Mouse (Mus musculus): Measurements from ENCODE around the gene Mfn1. TPM values are rescaled to one million over a fixed set of nuclear protein-coding genes. Genes with fewer than 3 reads are reported as not detected.

Mfn1 gene
- polyA plus RNA-seq, 1 experiment: 55.1 TPM

DNA sequence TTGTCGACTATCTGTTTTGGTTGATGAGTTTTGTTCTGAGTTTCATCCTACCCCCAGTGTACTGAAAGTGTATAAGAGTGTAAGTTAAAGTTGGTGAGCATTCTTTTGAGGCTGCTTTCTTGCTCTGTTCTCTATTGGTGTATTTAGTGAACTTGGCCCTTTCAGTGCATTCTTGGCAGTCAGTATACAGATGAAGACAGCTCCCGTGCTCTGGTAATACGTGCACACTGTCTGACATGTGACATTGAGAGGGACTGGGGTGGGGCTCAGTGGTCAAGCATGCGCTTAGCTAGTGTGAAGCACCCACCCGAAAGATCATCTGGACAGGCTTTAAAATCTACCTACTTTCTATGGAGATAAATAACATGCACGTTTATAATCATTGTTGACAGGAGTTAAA is 34.1 kb downstream of the Mfn1 start:
- Histone ChIP-seq H3K4me1 (ENCODE audit: control insufficient read depth, insufficient read depth, low read length) (no peaks in the 10 kb centered on the region), H3K4me3 (ENCODE audit: insufficient read depth, low read length) (no peak overlapping the region), H3K27ac (ENCODE audit: insufficient read depth, low read length) (no peak overlapping the region)
- TF ChIP-seq POLR2A (IDR thresholded peaks at IDR 0.05; ENCODE audit: low read depth, low read length) (no peak), CTCF (IDR thresholded peaks at IDR 0.05; ENCODE audit: borderline replicate concordance, insufficient read depth, low read length) (no peak)

DNA sequence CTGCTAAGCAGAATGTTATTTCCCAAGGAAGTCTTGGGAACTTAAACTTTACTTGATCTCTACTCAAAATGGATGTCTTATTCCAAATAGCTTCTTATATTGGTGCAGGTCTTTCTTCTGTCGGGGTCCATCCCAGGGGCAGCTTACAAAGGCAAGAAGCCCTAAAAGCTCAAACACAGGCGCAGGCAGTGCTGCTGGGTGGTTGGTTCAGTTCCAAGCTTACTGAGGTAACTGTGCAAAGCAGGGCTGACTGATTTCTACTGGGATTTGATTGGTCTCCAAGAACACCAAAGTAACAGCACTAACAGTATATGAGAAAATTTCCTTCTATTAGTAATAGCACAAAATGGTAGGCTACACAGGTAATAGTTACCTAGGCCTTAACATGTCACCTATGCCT is 43.8 kb downstream of the Mfn1 start:
- no peak overlapping the region for H3K27ac ChIP-seq (ENCODE audit: insufficient read depth, low read length)
- TF ChIP-seq POLR2A (IDR thresholded peaks at IDR 0.05; ENCODE audit: low read depth, low read length) (no peak), CTCF (IDR thresholded peaks at IDR 0.05; ENCODE audit: borderline replicate concordance, insufficient read depth, low read length) (no peak)
- H3K4me3 ChIP-seq (ENCODE audit: insufficient read depth, low read length): no peak overlapping the region
- no peaks in the 10 kb centered on the region for H3K4me1 ChIP-seq (ENCODE audit: control insufficient read depth, insufficient read depth, low read length)

DNA sequence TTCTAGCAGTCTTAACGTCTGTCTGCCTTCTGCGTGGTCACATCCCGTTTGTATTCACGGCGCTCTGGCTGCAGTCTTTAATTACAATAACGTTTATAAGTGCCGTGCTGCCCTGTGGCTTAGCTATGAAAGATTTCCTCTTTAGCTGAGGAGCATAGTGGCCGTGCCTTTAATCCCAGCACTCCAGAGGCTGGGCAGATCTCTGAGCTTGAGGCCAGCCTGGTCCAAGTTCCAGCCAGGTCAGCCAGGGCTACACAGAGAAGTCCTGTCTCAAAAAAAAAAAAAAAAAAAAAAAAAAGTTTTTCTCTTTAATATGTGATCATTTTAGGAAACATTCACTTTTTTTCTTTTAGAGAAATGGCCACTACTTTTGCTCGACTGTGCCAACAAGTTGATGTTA is 44.6 kb downstream of the Mfn1 start:
- H3K4me1 ChIP-seq (ENCODE audit: control insufficient read depth, insufficient read depth, low read length): no peaks in the 10 kb centered on the region
- H3K4me3 ChIP-seq (ENCODE audit: insufficient read depth, low read length): no peak overlapping the region
- no peak overlapping the region for H3K27ac ChIP-seq (ENCODE audit: insufficient read depth, low read length)
- TF ChIP-seq POLR2A (IDR thresholded peaks at IDR 0.05; ENCODE audit: low read depth, low read length): no peak
- no peak for TF ChIP-seq CTCF (IDR thresholded peaks at IDR 0.05; ENCODE audit: borderline replicate concordance, insufficient read depth, low read length)

DNA sequence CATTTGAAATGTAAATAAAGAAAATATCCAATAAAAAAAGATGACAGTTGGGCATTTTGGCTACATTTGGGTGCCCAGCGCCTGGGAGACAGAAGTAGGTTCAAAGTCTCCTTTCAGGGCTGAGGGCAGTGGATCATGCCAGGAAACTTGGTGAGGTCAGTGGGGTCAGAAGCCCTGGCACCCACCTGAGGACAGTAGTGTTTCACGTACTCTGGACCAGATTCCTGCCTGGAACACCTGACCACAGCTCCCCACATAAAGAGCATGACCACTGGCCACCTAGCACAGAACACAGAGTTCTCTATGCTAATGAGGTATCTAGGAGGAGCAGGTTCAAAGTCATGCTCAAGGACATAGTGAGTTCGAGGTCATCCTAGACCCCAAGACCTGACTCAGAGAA is 45.9 kb downstream of the Mfn1 start:
- H3K27ac ChIP-seq (ENCODE audit: insufficient read depth, low read length): no peak overlapping the region
- no peaks in the 10 kb centered on the region for H3K4me1 ChIP-seq (ENCODE audit: control insufficient read depth, insufficient read depth, low read length)
- TF ChIP-seq CTCF (IDR thresholded peaks at IDR 0.05; ENCODE audit: borderline replicate concordance, insufficient read depth, low read length) (no peak), POLR2A (IDR thresholded peaks at IDR 0.05; ENCODE audit: low read depth, low read length) (no peak)
- no peak overlapping the region for H3K4me3 ChIP-seq (ENCODE audit: insufficient read depth, low read length)

DNA sequence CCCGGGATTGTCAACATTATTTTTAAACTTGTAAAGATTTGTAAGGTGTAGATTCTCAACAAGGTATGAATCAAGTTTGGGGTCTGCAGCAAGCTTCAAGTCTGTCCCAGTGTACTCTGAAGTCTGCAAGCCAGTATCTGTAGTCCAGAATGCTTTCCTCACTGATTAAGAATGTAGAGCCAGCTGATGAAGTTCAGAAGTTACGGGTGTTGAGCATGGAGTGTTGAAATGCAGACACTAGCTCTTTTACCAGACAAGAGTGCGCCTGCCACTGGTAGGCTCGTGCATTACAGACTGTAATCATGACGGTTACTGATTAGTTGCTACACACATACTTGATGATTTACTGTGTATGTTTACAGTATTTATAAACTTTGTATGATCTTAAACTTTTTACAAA is 49.5 kb downstream of the Mfn1 start:
- TF ChIP-seq CTCF (IDR thresholded peaks at IDR 0.05; ENCODE audit: borderline replicate concordance, insufficient read depth, low read length) (no peak), POLR2A (IDR thresholded peaks at IDR 0.05; ENCODE audit: low read depth, low read length) (no peak)
- no peak overlapping the region for H3K27ac ChIP-seq (ENCODE audit: insufficient read depth, low read length)
- H3K4me1 ChIP-seq (ENCODE audit: control insufficient read depth, insufficient read depth, low read length): no peaks in the 10 kb centered on the region
- H3K4me3 ChIP-seq (ENCODE audit: insufficient read depth, low read length): no peak overlapping the region

DNA sequence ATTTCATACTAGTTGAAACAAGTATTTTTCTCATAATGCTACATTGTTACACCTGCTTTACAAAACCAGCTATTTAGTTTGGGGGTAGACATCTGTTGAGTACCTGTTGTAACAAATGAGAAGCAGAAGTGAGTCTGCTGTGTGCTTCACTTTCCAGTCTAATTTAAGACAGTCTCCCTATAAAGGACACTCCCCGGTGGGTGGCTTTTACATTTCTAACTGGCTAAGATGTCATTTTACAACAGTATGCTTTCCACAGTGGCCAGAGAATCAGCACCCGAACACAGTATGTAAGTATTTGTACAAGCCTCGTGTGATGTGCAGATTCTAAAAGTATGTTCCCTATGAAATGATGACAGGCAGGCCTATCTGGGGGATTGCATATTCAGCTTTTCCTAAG is 51.5 kb downstream of the Mfn1 start:
- no peak overlapping the region for H3K27ac ChIP-seq (ENCODE audit: insufficient read depth, low read length)
- no peak overlapping the region for H3K4me3 ChIP-seq (ENCODE audit: insufficient read depth, low read length)
- TF ChIP-seq POLR2A (IDR thresholded peaks at IDR 0.05; ENCODE audit: low read depth, low read length) (no peak), CTCF (IDR thresholded peaks at IDR 0.05; ENCODE audit: borderline replicate concordance, insufficient read depth, low read length) (no peak)
- H3K4me1 ChIP-seq (ENCODE audit: control insufficient read depth, insufficient read depth, low read length): no peaks in the 10 kb centered on the region

DNA sequence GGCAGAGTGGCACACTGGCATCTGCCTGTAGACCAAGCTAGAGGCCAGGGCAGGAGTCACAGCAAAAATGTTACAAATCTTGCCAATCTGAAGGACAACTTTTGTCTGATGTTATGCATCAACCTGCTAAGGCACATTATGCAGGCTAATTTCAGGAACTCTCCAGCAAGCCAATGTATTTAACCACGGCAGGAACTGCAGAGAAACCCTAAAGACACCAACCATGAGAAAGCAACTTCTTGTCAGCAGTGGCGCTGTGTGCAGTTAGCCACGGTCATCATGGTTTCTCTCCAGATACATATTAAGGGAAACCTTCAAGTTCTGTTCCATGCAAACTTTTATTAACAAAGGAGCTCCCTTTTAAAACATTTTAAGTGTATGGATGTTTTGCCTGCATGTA is 52.6 kb downstream of the Mfn1 start:
- H3K4me3 ChIP-seq (ENCODE audit: insufficient read depth, low read length): no peak overlapping the region
- H3K4me1 ChIP-seq (ENCODE audit: control insufficient read depth, insufficient read depth, low read length): no peaks in the 10 kb centered on the region
- TF ChIP-seq POLR2A (IDR thresholded peaks at IDR 0.05; ENCODE audit: low read depth, low read length) (no peak), CTCF (IDR thresholded peaks at IDR 0.05; ENCODE audit: borderline replicate concordance, insufficient read depth, low read length) (no peak)
- H3K27ac ChIP-seq (ENCODE audit: insufficient read depth, low read length): no peak overlapping the region

DNA sequence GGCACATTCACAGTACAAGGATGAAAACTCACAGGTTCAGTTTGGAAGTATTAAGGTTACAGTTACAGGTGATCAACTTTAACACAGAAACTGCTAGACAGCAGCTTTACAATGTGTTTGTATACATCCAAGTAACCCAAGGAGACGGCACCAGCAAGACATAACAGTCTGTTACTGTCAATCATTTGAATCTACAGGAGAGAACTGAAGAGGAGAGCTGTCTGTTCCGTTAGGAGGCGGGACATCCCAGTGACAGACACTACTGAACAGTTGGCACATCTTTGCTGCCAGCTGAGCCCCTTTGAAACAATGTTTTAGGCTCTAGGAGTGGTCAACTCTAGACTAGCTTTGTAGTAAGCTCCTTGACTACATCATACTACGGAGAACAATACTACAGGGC is 54.2 kb downstream of the Mfn1 start:
- H3K27ac ChIP-seq (ENCODE audit: insufficient read depth, low read length): no peak overlapping the region
- no peaks in the 10 kb centered on the region for H3K4me1 ChIP-seq (ENCODE audit: control insufficient read depth, insufficient read depth, low read length)
- TF ChIP-seq CTCF (IDR thresholded peaks at IDR 0.05; ENCODE audit: borderline replicate concordance, insufficient read depth, low read length) (no peak), POLR2A (IDR thresholded peaks at IDR 0.05; ENCODE audit: low read depth, low read length) (no peak)
- no peak overlapping the region for H3K4me3 ChIP-seq (ENCODE audit: insufficient read depth, low read length)

DNA sequence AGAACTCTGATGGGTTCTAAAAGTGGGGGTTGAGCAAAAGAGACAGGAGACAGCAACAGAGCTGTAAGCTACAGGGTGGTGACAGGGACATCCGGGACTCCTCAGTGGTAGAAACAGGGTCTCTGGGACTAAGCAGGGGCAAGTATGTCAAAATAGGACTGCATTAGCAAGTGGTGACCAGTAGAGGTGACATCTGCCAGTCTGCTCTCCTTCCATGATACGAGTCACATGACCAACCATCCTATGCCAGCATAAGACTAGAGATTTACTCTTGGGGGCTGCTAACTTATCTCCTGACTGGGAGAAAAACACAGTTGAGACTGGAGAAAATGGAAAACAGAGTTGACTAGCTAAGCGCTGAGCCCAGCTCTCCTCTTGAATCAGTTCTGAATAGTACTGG is 57.0 kb downstream of the Mfn1 start:
- Histone ChIP-seq H3K4me1 (ENCODE audit: control insufficient read depth, insufficient read depth, low read length) (no peaks in the 10 kb centered on the region), H3K27ac (ENCODE audit: insufficient read depth, low read length) (no peak overlapping the region), H3K4me3 (ENCODE audit: insufficient read depth, low read length) (no peak overlapping the region)
- TF ChIP-seq POLR2A (IDR thresholded peaks at IDR 0.05; ENCODE audit: low read depth, low read length): no peak
- TF ChIP-seq CTCF (IDR thresholded peaks at IDR 0.05; ENCODE audit: borderline replicate concordance, insufficient read depth, low read length): no peak

DNA sequence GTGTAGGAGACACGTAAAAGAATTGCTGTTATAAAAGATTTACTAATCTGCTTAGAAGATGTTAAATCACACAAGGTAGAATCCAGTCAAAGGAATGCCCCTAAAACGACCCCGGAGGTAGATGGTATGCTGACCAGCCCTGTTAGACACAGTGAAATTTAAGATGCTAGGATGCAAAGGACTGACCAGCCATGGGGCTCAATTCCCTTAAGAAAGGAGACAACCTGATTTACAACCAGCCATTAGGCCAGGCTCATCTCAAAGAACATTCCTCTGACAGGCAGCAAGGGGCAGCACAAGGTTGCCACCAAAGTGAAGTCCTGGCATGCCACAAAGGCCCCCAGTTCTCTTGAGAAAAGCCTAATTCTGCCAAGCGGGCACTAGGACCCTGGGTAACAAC is 65.8 kb downstream of the Mfn1 start:
- no peaks in the 10 kb centered on the region for H3K4me1 ChIP-seq (ENCODE audit: control insufficient read depth, insufficient read depth, low read length)
- H3K4me3 ChIP-seq (ENCODE audit: insufficient read depth, low read length): no peak overlapping the region

DNA sequence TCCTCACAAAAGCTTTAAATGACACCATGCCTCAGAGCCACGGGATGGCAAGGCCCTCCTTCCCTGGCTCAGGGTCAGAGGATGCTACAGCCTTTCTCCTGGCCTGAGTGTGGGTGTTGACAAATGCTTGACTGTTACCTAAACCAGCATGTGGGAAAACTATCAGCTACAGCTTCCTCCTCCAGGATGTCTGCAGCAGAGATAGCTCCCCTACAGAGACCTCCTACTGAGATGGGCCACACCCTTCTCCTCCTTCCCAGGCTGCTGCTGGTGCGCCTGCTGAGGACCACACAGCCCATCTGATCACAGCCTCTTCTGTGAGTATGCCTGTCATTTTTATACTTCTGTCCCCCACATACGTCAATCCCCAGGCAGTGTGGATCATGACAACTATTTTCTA is 70.1 kb downstream of the Mfn1 start:
- Histone ChIP-seq H3K4me1 (ENCODE audit: control insufficient read depth, insufficient read depth, low read length) (no peaks in the 10 kb centered on the region), H3K4me3 (ENCODE audit: insufficient read depth, low read length) (no peak overlapping the region), H3K27ac (ENCODE audit: insufficient read depth, low read length) (no peak overlapping the region)
- TF ChIP-seq POLR2A (IDR thresholded peaks at IDR 0.05; ENCODE audit: low read depth, low read length): no peak

More for the DNA sequence above, 65.8 kb downstream of the Mfn1 start:
- no peak overlapping the region for H3K27ac ChIP-seq (ENCODE audit: insufficient read depth, low read length)
- TF ChIP-seq CTCF (IDR thresholded peaks at IDR 0.05; ENCODE audit: borderline replicate concordance, insufficient read depth, low read length): no peak
- TF ChIP-seq POLR2A (IDR thresholded peaks at IDR 0.05; ENCODE audit: low read depth, low read length): no peak
